Mouse (Mus musculus): ENCODE data around the gene Psen2. TPM values are rescaled to one million over a fixed set of nuclear protein-coding genes. Genes with fewer than 3 reads are reported as not detected.

The Psen2 gene
- polyA plus RNA-seq, 1 experiment from 2014 or later, result 18.8 TPM

GRCm38 (mm10) chr1:180300997-180301396 lies 37.8 kb upstream of the Psen2 start:
- no peak for DNase-seq (ENCODE audit: low spot score)
- H3K9me3 ChIP-seq (ENCODE audit: control insufficient read depth, low read length), result no peaks in the 10 kb centered on the region
- 40% methylated on average over 4 of the region's 4 CpGs for WGBS
- ATAC-seq (ENCODE audit: low read depth), result no peak
- no peaks in the 10 kb centered on the region for H3K36me3 ChIP-seq (ENCODE audit: control insufficient read depth, insufficient read depth, low read length)
- H3K4me3 ChIP-seq (ENCODE audit: low read depth, low read length), result no peak overlapping the region
- H3K27ac ChIP-seq (replicated peaks; ENCODE audit: low read depth, low read length), result no peak overlapping the region
- H3K27me3 ChIP-seq (replicated peaks; ENCODE audit: control insufficient read depth, insufficient read depth, low read length), result no peaks in the 10 kb centered on the region
- H3K9ac ChIP-seq (ENCODE audit: low read depth, low read length), result no peak overlapping the region
- no peaks in the 10 kb centered on the region; the same call in 1 of the 2 replicates for H3K4me1 ChIP-seq (ENCODE audit: control insufficient read depth, insufficient read depth, low read length)
- H3K4me2 ChIP-seq (ENCODE audit: low read depth, low read length), result no peak overlapping the region

DNA sequence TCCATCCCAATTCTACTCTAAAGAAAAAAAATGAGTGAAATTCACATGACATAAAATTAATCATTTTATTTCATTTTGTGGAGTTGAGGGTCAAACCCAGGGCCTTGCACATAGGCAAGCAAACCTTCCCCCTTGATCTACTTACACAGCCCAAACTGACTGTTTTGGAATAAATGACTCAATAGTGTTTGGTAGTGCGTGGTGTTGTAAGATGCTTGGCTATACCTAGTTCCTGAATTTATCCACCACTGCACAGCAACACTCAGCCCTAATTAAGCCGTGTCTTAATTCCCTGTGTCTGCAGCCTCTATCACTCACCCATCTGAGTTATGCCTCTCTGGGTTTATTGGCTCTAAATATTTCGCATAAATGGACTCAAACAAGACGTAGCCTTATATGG lies 37.1 kb upstream of the Psen2 start:
- Histone ChIP-seq H3K4me3 (ENCODE audit: low read depth, low read length) (no peak overlapping the region), H3K9ac (ENCODE audit: low read depth, low read length) (no peak overlapping the region), H3K9me3 (ENCODE audit: control insufficient read depth, low read length) (no peaks in the 10 kb centered on the region), H3K27ac (replicated peaks; ENCODE audit: low read depth, low read length) (no peak overlapping the region), H3K27me3 (replicated peaks; ENCODE audit: control insufficient read depth, insufficient read depth, low read length) (no peaks in the 10 kb centered on the region), H3K4me1 (ENCODE audit: control insufficient read depth, insufficient read depth, low read length) (no peaks in the 10 kb centered on the region; the same call in 1 of the 2 replicates), H3K36me3 (ENCODE audit: control insufficient read depth, insufficient read depth, low read length) (no peaks in the 10 kb centered on the region), H3K4me2 (ENCODE audit: low read depth, low read length) (no peak overlapping the region)
- ATAC-seq (ENCODE audit: low read depth) (no peak), DNase-seq (ENCODE audit: low spot score) (no peak)
- 91% methylated on average over 4 of the region's 4 CpGs for WGBS

GRCm38 (mm10) chr1:180299697-180300096 lies 36.5 kb upstream of the Psen2 start:
- no peak overlapping the region for H3K4me2 ChIP-seq (ENCODE audit: low read depth, low read length)
- no peak overlapping the region for H3K4me3 ChIP-seq (ENCODE audit: low read depth, low read length)
- no peak overlapping the region for H3K27ac ChIP-seq (replicated peaks; ENCODE audit: low read depth, low read length)
- H3K27me3 ChIP-seq (replicated peaks; ENCODE audit: control insufficient read depth, insufficient read depth, low read length), result no peaks in the 10 kb centered on the region
- no peak overlapping the region for H3K9ac ChIP-seq (ENCODE audit: low read depth, low read length)
- no peak for DNase-seq (ENCODE audit: low spot score)
- 75% methylated on average over 4 of the region's 4 CpGs for WGBS
- no peaks in the 10 kb centered on the region for H3K9me3 ChIP-seq (ENCODE audit: control insufficient read depth, low read length)
- no peaks in the 10 kb centered on the region; the same call in 1 of the 2 replicates for H3K4me1 ChIP-seq (ENCODE audit: control insufficient read depth, insufficient read depth, low read length)
- no peaks in the 10 kb centered on the region for H3K36me3 ChIP-seq (ENCODE audit: control insufficient read depth, insufficient read depth, low read length)
- no peak for ATAC-seq (ENCODE audit: low read depth)

- Histone ChIP-seq H3K27me3 (replicated peaks; ENCODE audit: control insufficient read depth, insufficient read depth, low read length) (no peaks in the 10 kb centered on the region), H3K27ac (replicated peaks; ENCODE audit: low read depth, low read length) (no peak overlapping the region), H3K4me3 (ENCODE audit: low read depth, low read length) (no peak overlapping the region), H3K4me1 (ENCODE audit: control insufficient read depth, insufficient read depth, low read length) (no peaks in the 10 kb centered on the region; the same call in 1 of the 2 replicates), H3K9me3 (ENCODE audit: control insufficient read depth, low read length) (no peaks in the 10 kb centered on the region), H3K4me2 (ENCODE audit: low read depth, low read length) (no peak overlapping the region), H3K36me3 (ENCODE audit: control insufficient read depth, insufficient read depth, low read length) (no peaks in the 10 kb centered on the region), H3K9ac (ENCODE audit: low read depth, low read length) (no peak overlapping the region)
- ATAC-seq (ENCODE audit: low read depth) (no peak), DNase-seq (ENCODE audit: low spot score) (no peak)
- 90% methylated on average over 9 of the region's 9 CpGs for WGBS
Measured at GRCm38 (mm10) chr1:180296088-180296487, 32.9 kb upstream of the Psen2 start.

GRCm38 (mm10) chr1:180290358-180290757 lies 27.1 kb upstream of the Psen2 start:
- Histone ChIP-seq H3K4me3 (ENCODE audit: low read depth, low read length) (no peak overlapping the region), H3K9ac (ENCODE audit: low read depth, low read length) (no peak overlapping the region), H3K9me3 (ENCODE audit: control insufficient read depth, low read length) (no peaks in the 10 kb centered on the region), H3K4me1 (ENCODE audit: control insufficient read depth, insufficient read depth, low read length) (0 out of 2 replicates have a peak, but pooled peaks cover 3% of the 10 kb centered on the region), H3K27ac (replicated peaks; ENCODE audit: low read depth, low read length) (no peak overlapping the region), H3K27me3 (replicated peaks; ENCODE audit: control insufficient read depth, insufficient read depth, low read length) (no peaks in the 10 kb centered on the region), H3K4me2 (ENCODE audit: low read depth, low read length) (no peak overlapping the region), H3K36me3 (ENCODE audit: control insufficient read depth, insufficient read depth, low read length) (no peaks in the 10 kb centered on the region)
- DNase-seq (ENCODE audit: low spot score) (no peak), ATAC-seq (ENCODE audit: low read depth) (no peak)
- 84% methylated on average over 4 of the region's 4 CpGs for WGBS

DNA sequence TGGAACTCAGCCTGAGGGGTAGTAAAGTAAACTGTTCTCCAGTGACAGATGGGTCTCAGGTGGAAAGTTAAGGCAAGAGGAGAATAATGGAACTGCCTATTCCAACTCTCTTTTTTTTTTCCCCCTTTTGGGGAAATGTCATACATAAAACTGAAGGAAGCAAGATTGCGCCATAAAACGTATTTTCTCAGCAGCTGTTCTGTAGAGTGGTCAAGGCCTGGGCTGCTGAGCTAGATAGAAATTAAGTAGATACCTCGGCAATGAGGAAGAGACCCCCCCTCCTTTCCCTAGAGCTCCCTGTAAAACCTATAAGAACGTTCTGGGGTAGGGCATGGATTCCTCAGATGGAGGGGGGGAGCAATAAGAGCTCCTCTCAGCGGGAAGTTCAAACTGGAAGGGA lies 26.6 kb upstream of the Psen2 start:
- H3K4me1 ChIP-seq (ENCODE audit: control insufficient read depth, insufficient read depth, low read length), result 0 out of 2 replicates have a peak, but pooled peaks cover 3% of the 10 kb centered on the region
- H3K36me3 ChIP-seq (ENCODE audit: control insufficient read depth, insufficient read depth, low read length), result no peaks in the 10 kb centered on the region
- no peak overlapping the region for H3K9ac ChIP-seq (ENCODE audit: low read depth, low read length)
- no peak overlapping the region for H3K4me3 ChIP-seq (ENCODE audit: low read depth, low read length)
- DNase-seq (ENCODE audit: low spot score) (no peak), ATAC-seq (ENCODE audit: low read depth) (no peak)
- WGBS, result 75% methylated on average over 5 of the region's 5 CpGs
- H3K27ac ChIP-seq (replicated peaks; ENCODE audit: low read depth, low read length), result no peak overlapping the region
- no peaks in the 10 kb centered on the region for H3K27me3 ChIP-seq (replicated peaks; ENCODE audit: control insufficient read depth, insufficient read depth, low read length)
- H3K4me2 ChIP-seq (ENCODE audit: low read depth, low read length), result no peak overlapping the region
- no peaks in the 10 kb centered on the region for H3K9me3 ChIP-seq (ENCODE audit: control insufficient read depth, low read length)

GRCm38 (mm10) chr1:180288872-180289468 lies 25.7 kb upstream of the Psen2 start:
- DNase-seq (ENCODE audit: low spot score) (no peak), ATAC-seq (ENCODE audit: low read depth) (no peak)
- Histone ChIP-seq H3K27me3 (replicated peaks; ENCODE audit: control insufficient read depth, insufficient read depth, low read length) (no peaks in the 10 kb centered on the region), H3K4me1 (ENCODE audit: control insufficient read depth, insufficient read depth, low read length) (peaks cover 10% of the 10 kb centered on the region; the same call in 1 of the 2 replicates), H3K4me2 (ENCODE audit: low read depth, low read length) (no peak overlapping the region), H3K27ac (replicated peaks; ENCODE audit: low read depth, low read length) (no peak overlapping the region), H3K36me3 (ENCODE audit: control insufficient read depth, insufficient read depth, low read length) (no peaks in the 10 kb centered on the region), H3K9me3 (ENCODE audit: control insufficient read depth, low read length) (no peaks in the 10 kb centered on the region), H3K4me3 (ENCODE audit: low read depth, low read length) (no peak overlapping the region), H3K9ac (ENCODE audit: low read depth, low read length) (no peak overlapping the region)
- WGBS, result 91% methylated on average over 6 of the region's 7 CpGs

DNA sequence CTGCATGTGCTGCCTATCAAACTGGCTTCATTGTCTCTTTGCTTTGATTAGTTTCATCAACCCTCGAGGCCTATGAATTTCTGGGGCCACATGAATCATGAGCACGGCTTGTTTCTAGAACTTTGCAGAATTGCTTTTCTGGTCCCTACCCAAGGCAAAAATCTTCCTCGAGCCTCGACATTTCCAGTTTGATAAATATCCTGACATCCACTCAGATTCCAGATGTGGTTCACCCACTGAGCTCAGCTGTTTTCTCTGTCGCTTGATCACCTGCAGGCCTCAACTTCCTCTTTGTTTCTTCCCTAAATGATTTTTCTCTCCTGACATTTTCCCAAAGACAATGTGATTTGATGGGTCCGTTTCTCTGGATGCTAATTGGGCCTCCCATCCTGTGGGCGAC lies 25.0 kb upstream of the Psen2 start:
- H3K27me3 ChIP-seq (replicated peaks; ENCODE audit: control insufficient read depth, insufficient read depth, low read length), result no peaks in the 10 kb centered on the region
- no peak for ATAC-seq (ENCODE audit: low read depth)
- H3K27ac ChIP-seq (replicated peaks; ENCODE audit: low read depth, low read length), result no peak overlapping the region
- H3K4me3 ChIP-seq (ENCODE audit: low read depth, low read length), result no peak overlapping the region
- no peaks in the 10 kb centered on the region for H3K36me3 ChIP-seq (ENCODE audit: control insufficient read depth, insufficient read depth, low read length)
- 71% methylated on average over 7 of the region's 7 CpGs for WGBS
- no peaks in the 10 kb centered on the region for H3K9me3 ChIP-seq (ENCODE audit: control insufficient read depth, low read length)
- H3K4me2 ChIP-seq (ENCODE audit: low read depth, low read length), result no peak overlapping the region
- DNase-seq (ENCODE audit: low spot score), result no peak
- peaks cover 14% of the 10 kb centered on the region for H3K4me1 ChIP-seq (ENCODE audit: control insufficient read depth, insufficient read depth, low read length)
- H3K9ac ChIP-seq (ENCODE audit: low read depth, low read length), result no peak overlapping the region
